Mouse (Mus musculus): ENCODE measurements around the gene Slc20a1.

Gene Slc20a1

GRCm38 (mm10) chr2:129185611-129186290 is 12.8 kb upstream of the Slc20a1 start:
- in situ Hi-C loops (cut with MseI, MboI), result no loop called here

DNA sequence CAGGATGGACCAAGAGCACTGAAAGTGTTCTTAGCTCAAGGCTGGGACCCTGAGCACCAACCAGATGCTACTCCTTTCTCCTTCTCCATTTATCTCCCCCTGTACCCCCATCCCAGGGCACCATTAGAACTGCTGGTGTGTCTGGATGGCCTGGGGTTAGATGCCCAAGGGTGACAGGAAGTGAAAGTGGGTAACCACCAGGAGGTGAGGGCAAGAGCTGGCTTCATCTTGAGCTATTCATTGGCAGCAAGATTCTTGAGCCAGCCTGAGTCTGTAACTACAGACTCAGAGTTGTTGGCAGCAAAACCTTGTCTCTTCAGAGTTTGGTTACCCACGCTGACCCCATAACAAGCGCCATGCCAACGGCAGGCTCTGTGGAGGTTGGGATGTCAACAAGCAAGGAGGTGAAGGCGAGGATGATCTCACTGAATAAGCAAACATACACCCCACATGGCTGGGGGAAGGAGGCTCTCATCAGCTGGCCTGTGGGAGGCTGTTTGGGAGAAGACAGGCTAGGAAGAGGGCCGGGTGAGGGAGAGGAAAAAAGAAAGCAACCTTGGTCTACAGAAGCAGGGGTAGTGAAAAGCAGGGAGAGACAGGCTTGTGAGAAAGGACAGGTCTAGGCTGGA is 12.2 kb upstream of the Slc20a1 start:
- in situ Hi-C loops (cut with MseI, MboI), result no loop called here

- in situ Hi-C loops (cut with MseI, MboI), result no loop called here
These were observed 6.0 kb upstream of the Slc20a1 start for GRCm38 (mm10) chr2:129192392-129193150.

DNA sequence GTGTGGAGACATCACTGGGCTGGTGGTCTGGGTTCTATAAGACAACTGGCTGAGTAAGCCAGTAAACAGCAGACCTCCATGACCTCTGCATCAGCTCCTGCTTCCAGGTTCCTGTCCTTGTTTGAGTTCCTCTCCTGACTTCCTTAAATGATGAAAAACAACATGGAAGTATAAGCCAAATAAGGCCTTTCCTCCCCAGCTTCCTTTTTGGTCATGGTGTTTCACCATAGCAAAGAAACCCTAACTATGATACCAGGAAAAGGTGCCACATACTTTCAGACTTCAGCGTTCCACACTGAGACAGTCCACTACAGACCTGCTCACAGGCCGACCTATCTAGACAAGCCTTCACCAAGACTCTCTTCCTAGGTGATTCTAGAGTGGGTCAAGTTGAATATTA is 2.2 kb upstream of the Slc20a1 start:
- in situ Hi-C loops (cut with MseI, MboI), result no loop called here

GRCm38 (mm10) chr2:129197197-129197596 is 1.4 kb upstream of the Slc20a1 start:
- in situ Hi-C loops (cut with MseI, MboI), result no loop called here

DNA sequence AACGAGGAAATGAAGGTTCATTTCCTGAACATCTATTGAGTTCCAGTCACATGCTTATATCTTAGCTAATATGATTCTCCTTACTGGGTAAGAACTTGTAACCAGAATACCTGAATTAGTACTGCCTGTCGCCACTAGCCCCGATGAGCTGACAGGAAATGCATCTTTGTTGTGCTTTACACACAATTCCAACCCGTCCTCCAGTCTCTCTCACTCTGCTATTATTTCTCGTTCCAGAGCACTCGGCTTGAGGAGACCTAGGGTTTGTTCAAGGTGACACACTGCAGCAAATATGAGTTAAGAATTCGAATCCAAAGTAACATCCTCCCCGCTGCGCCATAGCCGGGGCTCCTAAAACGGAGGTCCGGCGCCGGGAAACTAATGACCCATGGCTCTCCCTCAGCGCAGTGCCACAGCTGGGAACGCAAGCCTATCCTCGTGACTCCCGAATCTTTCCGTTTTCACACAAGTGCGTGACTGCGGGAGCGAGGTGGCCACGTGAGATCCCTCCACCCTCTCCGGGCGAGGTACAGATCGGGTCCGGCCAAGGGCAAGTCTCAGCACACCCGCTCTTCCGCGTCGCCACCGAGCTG is 625 bp upstream of the Slc20a1 start:
- in situ Hi-C loops (cut with MseI, MboI), result no loop called here

DNA sequence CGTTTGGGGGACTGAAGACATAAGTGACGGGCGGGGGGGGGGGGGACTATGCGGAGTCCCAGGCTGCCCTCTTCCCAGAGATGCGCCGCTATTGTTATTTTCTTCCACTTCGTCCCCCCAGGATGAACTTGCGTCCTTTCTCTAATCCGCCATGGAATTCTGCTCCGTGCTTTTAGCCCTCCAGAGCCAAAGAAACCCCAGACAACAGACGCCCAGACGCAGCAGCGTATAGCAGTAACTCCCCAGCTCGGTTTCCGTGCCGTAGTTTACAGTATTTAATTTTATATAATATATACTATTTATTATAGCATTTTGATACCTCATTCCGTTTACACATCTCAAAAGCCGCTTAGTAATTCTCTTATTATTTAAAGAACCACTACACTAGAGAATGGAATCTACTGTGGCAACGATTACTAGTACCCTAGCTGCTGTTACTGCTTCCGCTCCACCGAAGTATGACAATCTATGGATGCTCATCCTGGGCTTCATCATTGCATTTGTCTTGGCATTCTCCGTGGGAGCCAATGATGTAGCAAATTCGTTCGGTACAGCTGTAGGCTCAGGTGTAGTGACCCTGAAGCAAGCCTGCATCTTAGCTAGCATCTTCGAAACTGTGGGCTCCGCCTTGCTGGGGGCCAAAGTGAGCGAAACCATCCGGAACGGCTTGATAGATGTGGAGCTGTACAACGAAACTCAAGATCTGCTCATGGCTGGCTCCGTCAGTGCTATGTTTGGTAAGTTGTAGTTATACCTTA is 943 bp downstream of the Slc20a1 start:
- in situ Hi-C loops (cut with MseI, MboI), result no loop called here

DNA sequence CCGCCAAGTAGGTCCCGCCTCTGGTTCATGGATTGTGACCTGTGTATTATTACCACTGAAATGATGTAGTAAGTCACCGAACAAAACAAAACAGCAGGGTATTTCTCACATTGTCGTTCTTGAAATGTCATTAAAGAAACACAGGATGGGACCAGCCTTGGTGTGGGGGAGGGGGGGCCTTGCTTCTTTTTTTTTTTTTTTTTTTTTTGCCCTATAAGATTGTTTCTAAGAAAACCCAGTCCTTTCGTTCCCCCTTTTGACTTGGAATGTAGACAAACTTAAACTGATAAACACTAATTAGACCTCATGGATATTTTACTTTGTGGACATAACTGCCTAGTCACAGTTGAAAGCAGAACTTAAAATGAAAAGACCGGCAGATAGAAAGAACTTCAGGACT is 6.4 kb downstream of the Slc20a1 start:
- in situ Hi-C loops (cut with MseI, MboI), result no loop called here

DNA sequence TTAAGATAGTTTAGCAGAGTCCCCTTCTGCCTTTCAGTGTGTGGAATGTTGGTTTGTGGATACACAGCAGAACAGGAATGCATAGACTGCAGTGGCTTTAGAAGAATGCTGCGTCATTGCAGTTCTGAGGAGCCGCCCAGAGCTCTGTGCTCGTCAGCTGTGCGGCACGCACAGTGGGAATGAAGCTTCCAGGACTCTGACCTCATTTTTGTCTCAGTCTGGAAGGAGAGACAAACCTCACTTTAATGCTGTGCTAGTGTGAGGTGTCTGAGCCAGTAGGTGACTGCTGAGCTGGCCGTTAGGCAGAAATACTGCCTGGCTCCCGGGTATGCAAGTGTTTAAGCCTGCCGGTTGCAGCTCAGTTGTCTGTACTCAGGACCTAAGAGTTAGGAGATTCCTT is 8.3 kb downstream of the Slc20a1 start:
- in situ Hi-C loops (cut with MseI, MboI), result no loop called here

DNA sequence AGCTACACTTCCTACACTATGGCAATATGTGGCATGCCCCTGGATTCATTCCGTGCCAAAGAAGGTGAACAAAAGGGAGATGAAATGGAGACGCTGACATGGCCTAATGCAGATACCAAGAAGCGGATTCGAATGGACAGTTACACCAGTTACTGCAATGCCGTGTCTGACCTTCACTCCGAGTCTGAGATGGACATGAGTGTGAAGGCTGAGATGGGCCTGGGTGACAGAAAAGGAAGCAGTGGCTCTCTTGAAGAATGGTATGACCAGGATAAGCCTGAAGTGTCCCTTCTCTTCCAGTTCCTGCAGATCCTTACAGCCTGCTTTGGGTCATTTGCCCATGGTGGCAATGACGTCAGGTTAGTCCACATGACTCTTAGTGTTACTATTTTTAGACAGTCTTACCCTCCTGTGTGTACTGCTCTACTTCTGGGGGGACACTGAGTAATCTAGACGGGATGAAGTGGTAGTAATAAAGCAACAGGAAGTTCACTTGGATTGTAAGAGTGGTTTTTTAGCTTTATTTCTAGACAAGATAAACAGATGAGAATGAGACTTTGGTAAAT is 9.7 kb downstream of the Slc20a1 start:
- in situ Hi-C loops (cut with MseI, MboI), result no loop called here

DNA sequence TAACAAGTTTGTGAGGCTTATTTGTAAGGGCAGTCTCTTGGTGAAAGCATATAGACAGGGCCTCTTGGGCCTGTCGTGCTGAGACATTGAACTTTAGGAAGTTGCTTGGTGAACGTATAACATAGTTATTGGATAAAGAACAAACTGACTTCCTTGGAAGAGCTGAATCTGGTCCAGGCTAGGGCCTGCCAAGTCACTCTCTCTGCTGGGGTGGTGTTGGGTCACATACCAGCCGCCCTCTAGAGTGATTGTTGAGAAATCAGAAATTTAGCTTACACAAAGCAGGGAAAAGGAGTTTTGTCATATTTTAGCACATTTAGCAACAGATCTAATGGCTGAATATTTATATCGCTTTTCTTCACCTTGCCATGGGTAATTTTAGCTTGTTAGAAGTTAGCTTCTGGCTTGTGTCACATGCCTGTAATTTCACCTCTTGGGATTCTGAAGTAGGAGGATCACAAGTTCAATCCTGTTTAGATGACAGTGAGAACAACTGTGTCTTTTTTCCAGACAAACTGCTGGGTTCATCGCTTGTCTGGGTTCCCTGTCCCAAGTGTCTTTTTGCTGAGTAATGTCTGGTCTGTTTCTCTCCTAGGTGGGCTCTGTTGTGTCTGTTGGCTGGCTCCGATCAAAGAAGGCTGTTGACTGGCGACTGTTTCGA is 11.7 kb downstream of the Slc20a1 start:
- in situ Hi-C loops (cut with MseI, MboI), result no loop called here

- in situ Hi-C loops (cut with MseI, MboI), result no loop called here
These were observed 12.7 kb downstream of the Slc20a1 start for GRCm38 (mm10) chr2:129211255-129211654.

GRCm38 (mm10) chr2:129211957-129212356 is 13.4 kb downstream of the Slc20a1 start:
- in situ Hi-C loops (cut with MseI, MboI), result no loop called here

DNA sequence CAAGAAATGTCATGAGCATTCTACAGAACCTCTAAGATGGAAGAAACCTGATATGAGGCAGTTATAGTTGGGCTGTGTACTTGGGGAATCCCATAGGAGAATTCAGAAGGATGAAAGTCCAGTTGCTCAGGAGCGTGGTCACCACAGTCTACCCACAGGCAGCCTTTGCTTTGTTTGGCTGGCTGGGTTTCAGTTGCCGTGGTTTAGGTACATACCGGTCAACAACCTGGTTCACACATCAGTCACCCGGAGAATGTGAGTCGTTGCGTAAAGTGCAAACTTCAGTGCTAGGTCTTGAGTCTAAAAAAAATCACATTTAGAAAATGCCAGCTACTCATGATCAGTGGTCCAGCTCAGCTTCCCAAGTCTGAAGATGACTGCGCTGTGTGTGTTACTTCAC is 14.0 kb downstream of the Slc20a1 start:
- in situ Hi-C loops (cut with MseI, MboI), result no loop called here

DNA sequence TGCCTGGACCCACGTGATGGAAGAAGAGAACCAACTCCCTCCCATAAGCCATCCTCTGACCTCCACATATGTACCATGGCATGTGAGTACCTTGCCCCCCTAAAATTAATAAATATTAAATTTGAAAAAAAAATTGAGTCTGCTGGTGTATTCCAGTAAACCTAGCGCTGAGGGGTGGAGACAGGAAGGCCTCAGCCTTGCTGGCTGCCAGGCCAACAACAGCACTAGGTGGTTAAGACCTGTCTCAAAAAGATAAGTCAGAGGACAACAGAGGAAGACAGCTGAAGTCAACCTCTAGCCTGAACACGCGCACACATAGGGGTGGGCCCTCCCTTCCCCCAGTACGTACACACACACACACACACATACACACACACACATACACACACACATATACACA is 16.2 kb downstream of the Slc20a1 start:
- in situ Hi-C loops (cut with MseI, MboI), result no loop called here

- in situ Hi-C loops (cut with MseI, MboI), result no loop called here
These were observed 19.1 kb downstream of the Slc20a1 start for GRCm38 (mm10) chr2:129217612-129218185.

- in situ Hi-C loops (cut with MseI, MboI), result no loop called here
These were observed 20.1 kb downstream of the Slc20a1 start for GRCm38 (mm10) chr2:129218537-129219105.

GRCm38 (mm10) chr2:129221097-129221632 is 22.6 kb downstream of the Slc20a1 start:
- in situ Hi-C loops (cut with MseI, MboI), result no loop called here

- in situ Hi-C loops (cut with MseI, MboI), result no loop called here
These were observed 25.6 kb downstream of the Slc20a1 start for GRCm38 (mm10) chr2:129224178-129224577.
